Mouse (Mus musculus): ENCODE measurements around the gene Ache. TPM values are rescaled to one million over a fixed set of nuclear protein-coding genes. Genes with fewer than 3 reads are reported as not detected.
A peak's percentile ranks its signal among the peaks of the same experiment; 100 is the strongest.

Gene Ache
- total RNA-seq, 2 experiments from 2014 or later: 2.7 to 3.9 TPM

- DNase-seq: peak; percentile 95 to 98
- intact Hi-C loops (cut with DNase I): loop anchor here (2.0 to 5.0 kb wide), 2 partner anchors 85 to 208 kb away; partner anchors contain the start of gene Pop7
Measured at GRCm38 (mm10) chr5:137293839-137294743, 6.8 kb downstream of the Ache start, which contains the start of gene Ufsp1. Ufsp1 (plus strand) TSS chr5:137294629.

GRCm38 (mm10) chr5:137294744-137295093, 7.4 kb downstream of the Ache start:
- intact Hi-C loops (cut with DNase I): loop anchor here (5.0 kb wide), 1 partner anchor 208 kb away; the partner anchor contains the start of gene Pop7
- peak in 1 of 2 experiments; percentile 27 for DNase-seq

GRCm38 (mm10) chr5:137295296-137295695, 8.0 kb downstream of the Ache start:
- intact Hi-C loops (cut with DNase I): no loop called here
- no peak for DNase-seq

GRCm38 (mm10) chr5:137295712-137296111, 8.4 kb downstream of the Ache start:
- intact Hi-C loops (cut with DNase I): no loop called here
- no peak for DNase-seq

GRCm38 (mm10) chr5:137297126-137297525, 9.8 kb downstream of the Ache start:
- no peak for DNase-seq
- intact Hi-C loops (cut with DNase I): no loop called here

GRCm38 (mm10) chr5:137299240-137299639, 11.9 kb downstream of the Ache start:
- DNase-seq: no peak
- intact Hi-C loops (cut with DNase I): no loop called here

- intact Hi-C loops (cut with DNase I): no loop called here
- DNase-seq: peak in 1 of 2 experiments; percentile 23
Measured at GRCm38 (mm10) chr5:137301253-137301652, 13.9 kb downstream of the Ache start.

GRCm38 (mm10) chr5:137303609-137304008, 16.3 kb downstream of the Ache start:
- intact Hi-C loops (cut with DNase I): no loop called here

GRCm38 (mm10) chr5:137304165-137304564, 16.8 kb downstream of the Ache start:
- intact Hi-C loops (cut with DNase I): no loop called here
- DNase-seq: no peak

More at GRCm38 (mm10) chr5:137303609-137304008, 16.3 kb downstream of the Ache start:
- DNase-seq: no peak

- intact Hi-C loops (cut with DNase I): no loop called here
- no peak for DNase-seq
Measured at GRCm38 (mm10) chr5:137304816-137305215, 17.5 kb downstream of the Ache start.

GRCm38 (mm10) chr5:137305822-137306221, 18.5 kb downstream of the Ache start:
- intact Hi-C loops (cut with DNase I): no loop called here

GRCm38 (mm10) chr5:137306439-137307005, 19.2 kb downstream of the Ache start:
- intact Hi-C loops (cut with DNase I): no loop called here
- DNase-seq: no peak

More at GRCm38 (mm10) chr5:137305822-137306221, 18.5 kb downstream of the Ache start:
- no peak for DNase-seq

GRCm38 (mm10) chr5:137307071-137307912, 20.0 kb downstream of the Ache start, which contains the start of gene Srrt:
Srrt (minus strand) TSS chr5:137307674.
- peak; percentile 89 to 91 for DNase-seq
- intact Hi-C loops (cut with DNase I): no loop called here

GRCm38 (mm10) chr5:137308356-137308755, 21.0 kb downstream of the Ache start:
- DNase-seq: no peak
- intact Hi-C loops (cut with DNase I): no loop called here

GRCm38 (mm10) chr5:137313466-137314192, 26.3 kb downstream of the Ache start:
- DNase-seq: no peak
- intact Hi-C loops (cut with DNase I): loop anchor here (2.0 kb wide), 1 partner anchor 23 kb away; no protein-coding TSS in a partner anchor

GRCm38 (mm10) chr5:137314193-137315083, 27.1 kb downstream of the Ache start, which contains the start of gene Trip6:
Trip6 (minus strand) TSS chr5:137314404.
- peak; percentile 85 to 91 for DNase-seq
- intact Hi-C loops (cut with DNase I): loop anchor here (2.0 kb wide), 1 partner anchor 24 kb away; no protein-coding TSS in a partner anchor

GRCm38 (mm10) chr5:137315084-137315903, 28.0 kb downstream of the Ache start:
- peak; percentile 44 to 45 for DNase-seq
- intact Hi-C loops (cut with DNase I): loop anchor here (2.0 kb wide), 1 partner anchor 24 kb away; no protein-coding TSS in a partner anchor

- intact Hi-C loops (cut with DNase I): no loop called here
- DNase-seq: no peak
Measured at GRCm38 (mm10) chr5:137317361-137317760, 30.0 kb downstream of the Ache start.
